Mouse (Mus musculus): Measurements from ENCODE around the gene Klhl40. TPM values are rescaled to one million over a fixed set of nuclear protein-coding genes. Genes with fewer than 3 reads are reported as not detected.

Gene Klhl40
- polyA plus RNA-seq (2012; ENCODE audit: low replicate concordance), result not detected in 2 replicates

GRCm38 (mm10) chr9:121777484-121778065 is at the start of gene Klhl40:
Gene Klhl40, plus strand, starts transcription at chr9:121777607.

GRCm38 (mm10) chr9:121759091-121760081 is 18.0 kb upstream of the Klhl40 start, which contains the start of gene Zfp651:
Gene Zfp651, plus strand, starts transcription at chr9:121759330.

GRCm38 (mm10) chr9:121791757-121792521 is 14.5 kb downstream of the Klhl40 start, which contains the start of gene Hhatl:
Gene Hhatl, minus strand, starts transcription at chr9:121792507.

Other genes with a start within 250 kb of the Klhl40 start
- not detected in 2 replicates for gene Lyzl4, start 135.5 kb upstream of the Klhl40 start, polyA plus RNA-seq (2012; ENCODE audit: low replicate concordance)
- gene Vipr1, start 134.9 kb upstream of the Klhl40 start, polyA plus RNA-seq (2012; ENCODE audit: low replicate concordance), result 16.1 and 29.3 TPM in 2 replicates
- 11.5 and 19.4 TPM in 2 replicates for gene Sec22c, start 72.1 kb upstream of the Klhl40 start, polyA plus RNA-seq (2012; ENCODE audit: low replicate concordance)
- gene Ss18l2, start 67.3 kb upstream of the Klhl40 start, polyA plus RNA-seq (2012; ENCODE audit: low replicate concordance), result 8.2 and 9.0 TPM in 2 replicates
- 46.0 and 57.6 TPM in 2 replicates for gene Nktr, start 58.4 kb upstream of the Klhl40 start, polyA plus RNA-seq (2012; ENCODE audit: low replicate concordance)
- 0.47 and 2.0 TPM in 2 replicates for gene Zfp651, start 18.3 kb upstream of the Klhl40 start, polyA plus RNA-seq (2012; ENCODE audit: low replicate concordance)
- not detected in 2 replicates for gene Hhatl, start 14.9 kb downstream of the Klhl40 start, polyA plus RNA-seq (2012; ENCODE audit: low replicate concordance)
- gene Ccdc13, start 61.9 kb downstream of the Klhl40 start, polyA plus RNA-seq (2012; ENCODE audit: low replicate concordance), result not detected in 2 replicates
- 10.0 and 11.7 TPM in 2 replicates for gene Higd1a, start 80.8 kb downstream of the Klhl40 start, polyA plus RNA-seq (2012; ENCODE audit: low replicate concordance)
- 2.3 and 3.8 TPM in 2 replicates for gene Ackr2, start 120.7 kb downstream of the Klhl40 start, polyA plus RNA-seq (2012; ENCODE audit: low replicate concordance)
- gene Cyp8b1, start 138.7 kb downstream of the Klhl40 start, polyA plus RNA-seq (2012; ENCODE audit: low replicate concordance), result not detected in 2 replicates
- 0.23 and 0.31 TPM in 2 replicates for gene Fam198a, start 173.4 kb downstream of the Klhl40 start, polyA plus RNA-seq (2012; ENCODE audit: low replicate concordance)
- 0.30 and 1.0 TPM in 2 replicates for gene Pomgnt2, start 219.5 kb downstream of the Klhl40 start, polyA plus RNA-seq (2012; ENCODE audit: low replicate concordance)